Mouse (Mus musculus): ENCODE measurements around the gene Slc37a1.
"Not testable (repeated sequence)": the region's sequence is repeated elsewhere in the genome, so short reads cannot be mapped to it uniquely, and the experiment has no call there.

Gene Slc37a1

GRCm38 (mm10) chr17:31269761-31270160 lies 16.8 kb upstream of the Slc37a1 start:
- no peak for DNase-seq

- no peak for DNase-seq
These were observed 16.3 kb upstream of the Slc37a1 start for GRCm38 (mm10) chr17:31270246-31270645.

GRCm38 (mm10) chr17:31270736-31271135 lies 15.9 kb upstream of the Slc37a1 start:
- not testable (repeated sequence) for DNase-seq

GRCm38 (mm10) chr17:31271136-31271851 lies 15.3 kb upstream of the Slc37a1 start:
- no peak for DNase-seq

GRCm38 (mm10) chr17:31272416-31273165 lies 14.0 kb upstream of the Slc37a1 start:
- DNase-seq, result no peak

- DNase-seq, result no peak
These were observed 13.0 kb upstream of the Slc37a1 start for GRCm38 (mm10) chr17:31273631-31274030.

GRCm38 (mm10) chr17:31275181-31275580 lies 11.4 kb upstream of the Slc37a1 start:
- no peak for DNase-seq

GRCm38 (mm10) chr17:31276207-31276921 lies 10.2 kb upstream of the Slc37a1 start:
- no peak for DNase-seq

- DNase-seq, result peak; percentile 90 to 94
These were observed 9.4 kb upstream of the Slc37a1 start, which contains the start of gene Rsph1 for GRCm38 (mm10) chr17:31276922-31277918. Rsph1 (minus strand) TSS chr17:31277383.

- no peak for DNase-seq
These were observed 8.7 kb upstream of the Slc37a1 start for GRCm38 (mm10) chr17:31277931-31278330.

- DNase-seq, result no peak
These were observed 7.1 kb upstream of the Slc37a1 start for GRCm38 (mm10) chr17:31279541-31279940.

GRCm38 (mm10) chr17:31280269-31280668 lies 6.3 kb upstream of the Slc37a1 start:
- DNase-seq, result no peak

GRCm38 (mm10) chr17:31281830-31282686 lies 4.5 kb upstream of the Slc37a1 start:
- DNase-seq, result no peak

- DNase-seq, result no peak
These were observed 3.9 kb upstream of the Slc37a1 start for GRCm38 (mm10) chr17:31282687-31283053.

GRCm38 (mm10) chr17:31285867-31286266 lies 725 bp upstream of the Slc37a1 start:
- no peak for DNase-seq

GRCm38 (mm10) chr17:31287216-31287615 lies 624 bp downstream of the Slc37a1 start:
- DNase-seq, result no peak

- no peak for DNase-seq
These were observed 2.6 kb downstream of the Slc37a1 start for GRCm38 (mm10) chr17:31288999-31289726.

- no peak for DNase-seq
These were observed 3.7 kb downstream of the Slc37a1 start for GRCm38 (mm10) chr17:31290311-31290710.

GRCm38 (mm10) chr17:31290859-31291258 lies 4.3 kb downstream of the Slc37a1 start:
- DNase-seq, result no peak

All from thymus, adult 18-20 months (tissue).